Mouse (Mus musculus): ENCODE measurements around the gene Rasl12. TPM values are rescaled to one million over a fixed set of nuclear protein-coding genes. Genes with fewer than 3 reads are reported as not detected.

Rasl12 gene
- polyA plus RNA-seq, 1 experiment from 2014 or later, result 6.1 TPM

DNA sequence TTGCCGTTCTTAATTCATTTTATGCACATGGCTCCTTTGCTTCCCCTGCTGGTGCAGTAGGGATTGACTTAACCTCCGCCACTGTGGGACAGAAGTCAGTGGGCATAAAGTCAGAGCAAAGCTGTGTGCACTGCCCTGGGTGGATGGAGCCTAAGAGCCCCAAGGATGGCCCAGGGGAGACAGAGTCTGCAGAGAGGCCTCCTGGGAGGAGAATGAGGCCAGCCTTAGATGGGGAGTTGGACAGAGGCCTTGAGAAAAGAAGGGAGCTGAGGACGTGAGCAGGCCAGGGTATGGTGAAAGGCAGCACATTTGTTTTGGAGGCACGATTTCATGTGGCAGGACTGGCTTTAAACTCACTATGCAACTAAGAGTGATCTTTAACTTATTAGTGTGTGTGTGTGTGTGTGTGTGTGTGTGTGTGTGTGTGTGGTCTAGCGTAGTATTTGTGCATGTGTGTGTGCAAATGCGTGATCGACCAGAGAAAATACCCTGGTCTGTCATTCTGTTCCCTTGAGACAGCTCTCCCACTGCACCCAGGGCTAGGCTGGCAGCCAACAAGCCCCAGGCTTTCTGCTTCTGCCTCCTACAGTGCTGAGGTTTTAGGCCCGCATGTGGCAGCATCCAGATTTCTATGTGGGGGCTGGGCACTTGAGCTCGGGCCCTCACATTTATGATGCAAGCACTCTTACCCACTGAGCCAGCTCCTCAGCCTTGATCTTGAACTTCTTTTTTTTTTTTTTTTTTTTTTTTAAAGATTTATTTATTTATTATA is 23.0 kb upstream of the Rasl12 start:
- H3K36me3 ChIP-seq, result peaks cover 2% of the 10 kb centered on the region; the same call in 1 of the 2 replicates
- 71% methylated on average over 9 of the region's 9 CpGs for WGBS
- no peak for ATAC-seq (replicated peaks)

DNA sequence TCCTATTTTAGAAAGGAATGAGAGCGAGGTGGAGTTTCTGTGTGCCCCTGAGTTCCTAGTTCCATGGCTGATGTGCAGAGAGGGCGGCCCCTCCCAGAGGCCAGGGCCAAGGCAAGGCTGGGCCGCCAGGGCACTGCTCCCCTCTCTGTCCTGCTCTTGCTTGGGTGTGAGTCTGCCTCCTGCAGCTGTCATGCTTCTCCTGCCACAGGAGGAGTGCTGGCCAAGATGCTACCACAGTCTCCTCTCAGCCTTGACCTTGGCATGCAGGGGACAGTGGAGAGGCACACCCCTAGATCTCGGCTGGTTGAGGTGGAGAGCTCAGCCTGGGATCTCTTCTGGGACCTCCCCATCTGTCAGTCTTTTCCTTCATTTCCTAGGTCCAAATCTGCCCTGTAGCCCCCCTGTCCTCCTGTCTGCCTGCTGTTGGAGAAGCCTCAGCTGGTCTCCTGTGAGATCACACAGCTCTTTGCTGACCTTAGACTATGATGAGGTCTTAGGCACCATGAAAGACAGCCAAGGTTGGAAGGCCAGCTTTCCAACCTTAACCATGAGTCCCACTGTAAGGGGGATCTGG is 17.2 kb upstream of the Rasl12 start:
- no peak overlapping the region for H3K4me3 ChIP-seq
- no peaks in the 10 kb centered on the region for H3K27me3 ChIP-seq
- WGBS, result 79% methylated on average over 4 of the region's 4 CpGs
- no peak for ATAC-seq (replicated peaks)
- H3K4me2 ChIP-seq (replicated peaks), result no peak overlapping the region
- H3K27ac ChIP-seq (replicated peaks), result no peak overlapping the region
- no peaks in the 10 kb centered on the region for H3K4me1 ChIP-seq
- H3K9ac ChIP-seq (replicated peaks), result no peak overlapping the region
- H3K36me3 ChIP-seq, result no peaks in the 10 kb centered on the region
- H3K9me3 ChIP-seq, result no peaks in the 10 kb centered on the region

More for the DNA sequence above, 23.0 kb upstream of the Rasl12 start:
- H3K4me2 ChIP-seq (replicated peaks), result no peak overlapping the region
- no peak overlapping the region for H3K27ac ChIP-seq (replicated peaks)
- H3K4me3 ChIP-seq, result no peak overlapping the region
- no peak overlapping the region for H3K9ac ChIP-seq (replicated peaks)
- H3K9me3 ChIP-seq, result no peaks in the 10 kb centered on the region
- H3K4me1 ChIP-seq, result no peaks in the 10 kb centered on the region
- H3K27me3 ChIP-seq, result no peaks in the 10 kb centered on the region

DNA sequence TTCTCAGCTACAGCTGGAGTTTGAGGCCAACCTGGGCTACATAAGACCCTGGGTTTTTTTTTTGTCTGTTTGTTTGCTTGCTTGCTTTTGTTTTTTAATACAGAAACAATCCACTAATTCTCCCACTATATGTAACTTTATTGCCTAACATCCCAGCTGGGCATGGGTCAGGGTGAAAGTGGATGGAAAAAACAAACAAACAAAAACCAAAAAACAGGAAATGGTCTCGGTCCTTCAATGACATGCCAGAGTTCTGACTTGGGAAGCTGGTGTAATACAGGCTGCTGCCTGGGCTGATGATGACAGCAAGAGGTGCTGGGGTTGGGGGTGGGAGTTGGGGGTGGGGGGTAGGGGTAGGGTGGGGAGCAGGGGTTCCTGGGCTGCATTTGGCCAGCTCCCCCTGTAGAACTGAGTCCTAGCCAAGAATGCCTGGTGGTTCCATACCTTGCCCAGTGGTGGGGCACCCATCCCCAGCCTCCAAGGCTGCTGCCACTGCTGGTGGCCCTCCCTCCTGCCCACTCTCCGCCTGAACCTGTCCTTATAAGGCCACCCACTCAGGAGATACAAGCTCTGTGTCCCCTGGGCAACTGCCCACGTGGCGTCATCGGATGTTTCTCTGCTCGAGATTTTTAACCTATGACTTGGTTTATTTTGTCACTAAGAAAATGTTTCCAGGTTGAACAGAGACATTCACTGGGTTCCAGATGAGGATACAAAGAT is 16.1 kb upstream of the Rasl12 start:
- Histone ChIP-seq H3K9ac (replicated peaks) (no peak overlapping the region), H3K36me3 (no peaks in the 10 kb centered on the region), H3K27me3 (no peaks in the 10 kb centered on the region), H3K4me1 (no peaks in the 10 kb centered on the region), H3K4me3 (no peak overlapping the region), H3K4me2 (replicated peaks) (no peak overlapping the region), H3K9me3 (no peaks in the 10 kb centered on the region), H3K27ac (replicated peaks) (no peak overlapping the region)
- 78% methylated on average over 6 of the region's 6 CpGs for WGBS
- ATAC-seq (replicated peaks), result no peak

DNA sequence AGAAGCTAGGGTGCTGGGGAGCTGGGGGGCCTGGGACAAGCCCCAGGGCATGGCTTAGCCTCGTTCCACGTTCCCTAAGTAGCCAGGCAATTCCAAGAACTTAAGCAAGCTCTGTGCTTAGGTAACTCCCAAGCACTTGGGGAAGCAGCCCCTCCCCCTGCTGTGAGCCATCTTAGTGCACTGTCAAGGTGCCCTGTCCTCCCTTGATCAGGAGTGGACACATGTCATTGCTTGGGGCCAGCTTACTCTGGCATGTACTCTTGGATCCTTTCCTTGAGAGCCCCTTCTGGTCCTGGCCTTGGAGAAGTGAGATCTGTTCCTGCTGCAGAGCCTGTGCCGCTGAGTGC is 15.6 kb upstream of the Rasl12 start:
- H3K9me3 ChIP-seq, result no peaks in the 10 kb centered on the region
- no peaks in the 10 kb centered on the region for H3K36me3 ChIP-seq
- no peaks in the 10 kb centered on the region for H3K4me1 ChIP-seq
- no peak overlapping the region for H3K4me3 ChIP-seq
- no peak overlapping the region for H3K4me2 ChIP-seq (replicated peaks)
- WGBS, result 60% methylated on average over 3 of the region's 3 CpGs
- no peaks in the 10 kb centered on the region for H3K27me3 ChIP-seq
- H3K9ac ChIP-seq (replicated peaks), result no peak overlapping the region
- ATAC-seq (replicated peaks), result no peak
- H3K27ac ChIP-seq (replicated peaks), result no peak overlapping the region

DNA sequence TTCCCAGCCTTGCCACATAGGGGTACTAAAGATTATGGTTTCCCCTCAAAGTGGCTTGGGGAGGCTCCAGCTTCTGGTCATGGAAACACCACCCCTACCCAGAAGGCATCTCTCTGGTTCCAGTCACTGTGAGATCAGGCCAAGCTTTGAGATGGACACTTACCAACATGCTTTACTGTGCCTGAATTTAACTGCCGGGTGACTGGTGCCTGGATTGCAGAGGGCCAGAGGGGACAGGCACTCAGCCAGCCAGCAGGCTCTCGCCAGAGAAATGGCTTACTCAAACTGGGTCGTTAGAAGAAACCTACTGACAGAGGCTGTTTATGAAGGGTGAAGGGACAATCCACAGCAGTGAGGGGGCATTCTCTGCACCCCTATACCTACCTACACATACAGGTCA is 14.0 kb upstream of the Rasl12 start:
- no peaks in the 10 kb centered on the region for H3K9me3 ChIP-seq
- 56% methylated on average over 3 of the region's 3 CpGs for WGBS
- H3K27ac ChIP-seq (replicated peaks), result no peak overlapping the region
- no peaks in the 10 kb centered on the region for H3K36me3 ChIP-seq
- ATAC-seq (replicated peaks), result no peak
- no peak overlapping the region for H3K4me3 ChIP-seq
- peaks cover under 1% of the 10 kb centered on the region; the same call in 1 of the 2 replicates for H3K27me3 ChIP-seq
- no peaks in the 10 kb centered on the region for H3K4me1 ChIP-seq
- H3K4me2 ChIP-seq (replicated peaks), result no peak overlapping the region
- H3K9ac ChIP-seq (replicated peaks), result no peak overlapping the region

DNA sequence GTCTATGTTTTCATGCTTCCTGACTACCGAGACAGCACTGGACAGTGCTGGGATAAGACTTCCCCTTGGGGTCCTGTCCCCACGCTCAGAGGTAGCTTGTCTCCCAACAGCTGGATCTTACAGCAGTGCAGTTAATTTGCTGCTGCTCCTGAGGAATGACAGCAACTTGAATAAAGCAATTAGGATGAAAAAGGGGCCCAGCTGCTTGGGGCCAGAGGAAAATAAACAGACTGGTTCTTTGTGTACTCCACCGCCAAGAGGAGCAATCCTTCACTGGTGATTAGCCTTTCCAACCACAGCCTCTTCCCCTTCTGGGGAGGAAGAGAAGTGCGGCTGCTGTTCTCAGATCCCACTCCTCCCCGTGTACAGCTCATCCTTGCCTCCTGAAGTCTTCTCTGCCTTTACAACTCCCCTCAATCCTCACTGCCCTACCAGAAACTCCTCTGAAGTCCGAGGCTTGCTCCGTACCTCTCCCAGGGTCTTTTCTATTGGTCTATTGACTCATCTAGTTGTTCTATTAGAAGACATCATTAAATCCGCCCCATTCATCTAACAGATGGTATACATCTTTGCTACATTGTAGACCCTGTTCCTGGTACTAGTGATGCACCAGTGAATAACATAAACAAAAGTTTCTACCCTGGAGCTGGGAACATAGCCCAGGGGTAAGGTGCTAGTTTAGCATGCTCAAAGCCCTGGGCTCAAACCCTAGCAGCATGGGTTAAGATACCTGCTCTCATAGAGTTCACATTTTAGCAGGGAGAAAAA is 11.7 kb upstream of the Rasl12 start:
- Histone ChIP-seq H3K4me3 (no peak overlapping the region), H3K36me3 (no peaks in the 10 kb centered on the region), H3K4me2 (replicated peaks) (no peak overlapping the region), H3K9me3 (no peaks in the 10 kb centered on the region), H3K9ac (replicated peaks) (no peak overlapping the region), H3K27ac (replicated peaks) (no peak overlapping the region), H3K4me1 (peaks cover 5% of the 10 kb centered on the region; the same call in 1 of the 2 replicates), H3K27me3 (peaks cover 20% of the 10 kb centered on the region)
- 25% methylated on average over 8 of the region's 8 CpGs for WGBS
- no peak for ATAC-seq (replicated peaks)

DNA sequence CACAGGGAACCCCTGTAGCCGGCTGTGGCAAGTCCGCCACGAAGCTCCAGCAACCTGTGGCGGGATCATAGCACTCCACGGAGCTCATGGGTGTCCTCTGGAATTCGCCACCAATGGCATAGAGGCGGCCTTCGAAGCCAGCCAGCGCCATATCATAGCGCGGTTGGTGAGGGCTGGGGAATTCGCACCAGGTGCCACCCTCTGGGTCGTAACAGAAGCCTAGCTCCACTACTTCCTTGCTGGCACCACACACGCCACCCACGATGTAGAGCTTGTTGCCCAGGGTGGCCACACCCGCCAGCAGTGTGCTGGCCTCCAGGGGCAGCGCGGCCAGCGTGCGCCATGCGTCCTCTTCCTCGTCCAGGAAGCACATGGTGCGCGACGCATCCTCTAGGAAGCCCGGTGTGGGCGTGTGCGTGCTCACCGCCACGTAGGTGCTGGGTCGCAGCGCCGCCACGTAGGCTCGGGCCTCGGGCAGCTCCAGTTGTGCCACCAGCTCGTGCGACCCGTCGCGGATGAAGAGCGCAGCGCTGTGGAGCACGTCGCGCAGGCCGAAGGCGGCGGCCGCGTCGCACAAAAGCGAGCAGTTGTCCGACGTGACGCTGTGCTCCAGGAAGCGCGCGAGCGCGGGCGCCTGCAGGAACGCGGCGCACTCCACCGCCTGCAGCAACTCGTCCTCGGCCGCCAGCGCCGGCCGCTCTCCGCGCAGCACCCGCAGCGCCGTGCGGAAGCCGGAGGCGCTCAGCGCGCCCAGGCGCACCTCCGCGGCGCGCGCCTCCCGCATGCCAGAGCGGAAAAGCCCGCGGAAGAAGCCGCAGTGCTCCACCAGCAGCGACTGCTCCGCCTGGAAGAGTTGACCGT is 7.3 kb upstream of the Rasl12 start:
- no peaks in the 10 kb centered on the region for H3K36me3 ChIP-seq
- peak; percentile 61 for ATAC-seq (replicated peaks)
- peaks cover 5% of the 10 kb centered on the region; the same call in 1 of the 2 replicates for H3K4me1 ChIP-seq
- 19% methylated on average over 90 of the region's 96 CpGs for WGBS
- peaks cover 33% of the 10 kb centered on the region for H3K27me3 ChIP-seq
- peak overlapping the region; percentile 16; the same call in 1 of the 2 replicates for H3K27ac ChIP-seq (replicated peaks)
- H3K4me2 ChIP-seq (replicated peaks), result peak overlapping the region; percentile 49
- H3K9ac ChIP-seq (replicated peaks), result peak overlapping the region; percentile 48
- peak overlapping the region; percentile 46 for H3K4me3 ChIP-seq
- no peaks in the 10 kb centered on the region for H3K9me3 ChIP-seq

DNA sequence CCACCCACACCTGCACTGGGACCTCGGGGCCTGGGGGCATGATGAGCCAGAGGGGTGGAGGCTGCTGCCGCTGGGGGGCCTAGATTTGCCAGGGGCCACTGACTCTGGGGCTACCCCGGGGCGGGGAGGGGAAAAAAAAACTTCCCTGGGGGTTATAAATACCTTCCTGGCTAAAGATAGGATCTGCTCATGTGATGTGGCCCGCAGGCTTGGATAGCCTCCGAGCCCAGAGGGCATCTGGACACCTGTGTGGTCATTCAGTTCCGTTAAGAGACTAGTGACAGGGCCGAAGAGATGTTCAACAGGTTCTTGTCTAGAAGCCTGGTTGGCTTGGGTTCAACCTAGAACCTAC is 6.7 kb upstream of the Rasl12 start, which contains the start of gene Kbtbd13:
Gene Kbtbd13, minus strand, starts transcription at position 40 of the 352 bp plus-strand sequence.
- Histone ChIP-seq H3K36me3 (no peaks in the 10 kb centered on the region), H3K4me1 (peaks cover 5% of the 10 kb centered on the region; the same call in 1 of the 2 replicates), H3K27ac (replicated peaks) (peak within 1 kb of the TSS; percentile 16; the same call in 1 of the 2 replicates), H3K4me2 (replicated peaks) (peak within 1 kb of the TSS; percentile 49), H3K27me3 (peaks cover 33% of the 10 kb centered on the region), H3K9me3 (no peaks in the 10 kb centered on the region), H3K9ac (replicated peaks) (peak within 1 kb of the TSS; percentile 48), H3K4me3 (peak within 1 kb of the TSS; percentile 46)
- no peak for ATAC-seq (replicated peaks)
- WGBS, result 41% methylated on average over 8 of the region's 8 CpGs

DNA sequence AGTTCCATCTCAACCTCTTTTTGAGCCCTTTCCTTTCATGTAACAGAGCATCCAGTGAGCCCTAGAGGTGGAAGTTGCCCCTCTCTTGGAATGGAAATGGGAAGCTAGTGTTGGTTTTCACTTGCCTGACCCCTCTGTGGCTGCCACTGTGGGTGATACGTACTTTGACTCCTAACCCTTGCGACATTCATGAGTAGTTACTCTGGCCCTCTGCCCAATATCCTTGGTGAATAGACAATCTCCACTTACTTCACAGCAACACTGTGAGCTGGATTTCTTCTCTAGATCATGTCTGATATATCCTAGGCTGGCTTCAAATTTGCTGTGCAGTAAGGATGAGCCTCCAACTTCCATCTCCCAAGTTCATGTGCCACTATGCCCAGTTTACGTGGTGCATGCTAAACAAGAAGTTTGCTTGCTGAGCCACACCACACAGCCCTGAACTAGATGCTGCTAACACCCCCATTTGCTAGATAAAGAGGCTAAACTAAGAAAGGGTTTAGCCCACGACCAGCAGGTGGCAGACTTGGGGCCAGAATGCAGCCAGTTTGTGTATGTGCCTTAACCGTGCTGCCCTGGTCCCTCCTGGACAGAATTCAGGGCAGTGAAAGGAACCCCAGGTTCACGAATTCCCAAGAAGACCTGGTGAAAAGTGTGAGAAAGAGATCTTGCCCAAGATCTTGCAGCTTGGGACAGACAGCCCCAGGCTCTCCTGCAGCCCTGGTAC is 5.5 kb upstream of the Rasl12 start:
- H3K27me3 ChIP-seq, result peaks cover 33% of the 10 kb centered on the region
- no peak overlapping the region for H3K9ac ChIP-seq (replicated peaks)
- no peak for ATAC-seq (replicated peaks)
- no peak overlapping the region for H3K4me3 ChIP-seq
- WGBS, result 29% methylated on average over 6 of the region's 6 CpGs
- H3K9me3 ChIP-seq, result no peaks in the 10 kb centered on the region
- H3K27ac ChIP-seq (replicated peaks), result no peak overlapping the region
- H3K4me1 ChIP-seq, result peaks cover 5% of the 10 kb centered on the region; the same call in 1 of the 2 replicates
- no peaks in the 10 kb centered on the region for H3K36me3 ChIP-seq
- no peak overlapping the region for H3K4me2 ChIP-seq (replicated peaks)

DNA sequence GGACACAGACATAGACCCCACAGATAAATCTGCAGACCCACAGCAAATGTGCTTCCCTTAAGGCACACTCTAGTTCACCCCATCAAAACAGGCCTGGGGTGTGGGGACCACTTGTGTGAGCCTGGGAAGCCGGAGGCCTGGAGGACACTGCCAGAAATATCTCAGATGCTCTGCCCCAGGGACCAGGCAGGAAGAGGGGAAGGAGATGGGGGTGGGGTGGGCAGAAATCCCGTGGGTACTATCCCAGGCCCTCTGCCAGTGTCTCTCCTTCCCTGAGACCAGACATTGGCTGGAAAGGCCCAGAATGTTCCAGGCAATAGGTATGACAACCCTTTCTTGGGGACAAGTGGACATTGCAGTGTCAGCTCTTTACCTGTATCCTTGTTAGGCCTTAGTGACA is 4.7 kb upstream of the Rasl12 start:
- no peak overlapping the region for H3K27ac ChIP-seq (replicated peaks)
- 75% methylated on average over 2 of the region's 2 CpGs for WGBS
- H3K27me3 ChIP-seq, result peaks cover 33% of the 10 kb centered on the region

More for the DNA sequence above, 4.7 kb upstream of the Rasl12 start:
- Histone ChIP-seq H3K4me1 (peaks cover 13% of the 10 kb centered on the region), H3K9me3 (no peaks in the 10 kb centered on the region), H3K4me3 (no peak overlapping the region), H3K9ac (replicated peaks) (no peak overlapping the region), H3K4me2 (replicated peaks) (no peak overlapping the region), H3K36me3 (no peaks in the 10 kb centered on the region)
- no peak for ATAC-seq (replicated peaks)
